Mouse (Mus musculus) liver, embryonic 14.5 days (tissue): Measurements from ENCODE around the gene Dpm2. TPM values are rescaled to one million over a fixed set of nuclear protein-coding genes. Genes with fewer than 3 reads are reported as not detected.

ENCODE experiments used
- ATAC-seq: fragments of 200-750 bp; cut with Nextera tagmentation; 2 replicates; pipeline ENCODE4 v1.8.0; 2017; ENCODE audit warnings: moderate number of reproducible peaks, mild to moderate bottlenecking, moderate library complexity; ENCODE audit not compliant: insufficient read depth
- DNase-seq, 3 experiments: peaks; one replicate each; pipeline ENCODE4 v3.0.0-alpha.2; 2012 to 2013; ENCODE audit warnings: low read depth in 3 of 3, low spot score in 3 of 3
- H3K27ac ChIP-seq: fragments of 300-500 bp; sonication (generic); 2 replicates; pipeline ENCODE4 v1.5.1; 2014; ENCODE audit warnings: moderate library complexity, mild to moderate bottlenecking, control low read depth, inconsistent platforms
- H3K27me3 ChIP-seq: fragments of 300-500 bp; sonication (generic); 2 replicates; pipeline ENCODE4 v1.6.1; 2014; ENCODE audit warnings: mild to moderate bottlenecking, low read length, moderate library complexity; ENCODE audit not compliant: control insufficient read depth, insufficient read depth
- H3K36me3 ChIP-seq: fragments of 300-500 bp; sonication (generic); replicated peaks from 2 replicates; pipeline ENCODE4 v1.6.1; 2014; ENCODE audit warnings: low read depth; ENCODE audit not compliant: control insufficient read depth, insufficient read depth
- H3K4me1 ChIP-seq, 2 experiments: fragments of 200-500 bp in 1 of 2; fragments of 300-500 bp in 1 of 2; sonication (generic) in 1 of 2; replicated peaks; 2 replicates each; pipeline ENCODE4 v1.6.1; 2012 to 2014; ENCODE audit warnings: antibody characterized with exemption in 1 of 2, inconsistent platforms in 1 of 2, low read length in 1 of 2; ENCODE audit not compliant: control insufficient read depth in 2 of 2, insufficient read depth in 2 of 2
- H3K4me2 ChIP-seq: fragments of 300-500 bp; sonication (generic); 2 replicates; pipeline ENCODE4 v1.6.1; 2014; ENCODE audit warnings: low read depth, mild to moderate bottlenecking, control low read depth, moderate library complexity
- H3K4me3 ChIP-seq, 2 experiments: fragments of 200-500 bp in 1 of 2; fragments of 300-500 bp in 1 of 2; sonication (generic) in 1 of 2; 2 replicates each; pipeline ENCODE4 v1.5.1; 2012 to 2014; ENCODE audit warnings: low read depth in 2 of 2, low read length in 2 of 2, mild to moderate bottlenecking in 2 of 2, control low read depth in 1 of 2, inconsistent platforms in 1 of 2, moderate library complexity in 1 of 2; ENCODE audit not compliant: insufficient read depth in 1 of 2
- H3K9ac ChIP-seq: fragments of 300-500 bp; sonication (generic); replicated peaks from 2 replicates; pipeline ENCODE4 v1.6.1; 2014; ENCODE audit warnings: mild to moderate bottlenecking, control low read depth, moderate library complexity
- H3K9me3 ChIP-seq: fragments of 300-500 bp; sonication (generic); 2 replicates; pipeline ENCODE4 v1.6.1; 2016; ENCODE audit warnings: low read length, mixed read lengths; ENCODE audit not compliant: control insufficient read depth
- CTCF ChIP-seq: IDR thresholded peaks from 2 replicates; pipeline ENCODE4 v1.5.1; 2016; ENCODE audit warnings: antibody characterized with exemption, low read depth, control low read depth
- EP300 ChIP-seq: IDR thresholded peaks from 2 replicates; pipeline ENCODE4 v1.6.1; 2016; ENCODE audit warnings: antibody characterized with exemption, low read depth
- WGBS: fragments of 180-500 bp; shearing (Covaris S2); extraction: QIAGEN DNeasy Blood & Tissue Kit; methylation state at CpG from one replicate; pipeline ENCODE4 v1.1.7; 2014; ENCODE audit not compliant: insufficient replicate concordance; 5-methylcytosine and 5-hydroxymethylcytosine counted together
- polyA plus RNA-seq, 2 experiments: library from polyadenylated mRNA; depleted of rRNA in 1 of 2; stranded (reverse) in 1 of 2; unstranded in 1 of 2; fragments of >200 nt; fragmentation: Nextera tagmentation in 1 of 2; extraction: Ambion mirVana in 1 of 2; gene quantifications; 2 replicates each; pipeline versions ENCODE4 v1.2.1 to v1.2.3; 2012 to 2014

The Dpm2 gene
- polyA plus RNA-seq, 2 experiments = 53.5 to 53.6 TPM

- TF ChIP-seq EP300 = no peak
- TF ChIP-seq CTCF = no peak
- no peaks in the 10 kb centered on the region for H3K27me3 ChIP-seq
- WGBS = 74% methylated on average over 5 of the region's 5 CpGs
Observed at GRCm38 (mm10) chr2:32597699-32598098, 27.0 kb downstream of the Dpm2 start.

GRCm38 (mm10) chr2:32598506-32598905 lies 27.8 kb downstream of the Dpm2 start:
- WGBS = 74% methylated on average over 8 of the region's 8 CpGs
- ATAC-seq = no peak
- no peak for DNase-seq
- Histone ChIP-seq H3K9me3 (no peaks in the 10 kb centered on the region), H3K9ac (no peak overlapping the region), H3K4me3 (no peak overlapping the region), H3K36me3 (no peaks in the 10 kb centered on the region), H3K27me3 (no peaks in the 10 kb centered on the region), H3K4me2 (no peak overlapping the region), H3K4me1 (peaks cover 8 to 13% of the 10 kb centered on the region in 2 experiments), H3K27ac (no peak overlapping the region)
- TF ChIP-seq CTCF = no peak
- no peak for TF ChIP-seq EP300

More at GRCm38 (mm10) chr2:32597699-32598098, 27.0 kb downstream of the Dpm2 start:
- peaks cover 8 to 13% of the 10 kb centered on the region in 2 experiments for H3K4me1 ChIP-seq
- H3K9me3 ChIP-seq = no peaks in the 10 kb centered on the region
- no peak overlapping the region for H3K9ac ChIP-seq
- H3K27ac ChIP-seq = no peak overlapping the region
- H3K4me3 ChIP-seq = no peak overlapping the region
- DNase-seq = no peak
- no peak overlapping the region for H3K4me2 ChIP-seq
- ATAC-seq = no peak
- H3K36me3 ChIP-seq = no peaks in the 10 kb centered on the region

GRCm38 (mm10) chr2:32599409-32599808 lies 28.8 kb downstream of the Dpm2 start, which contains the start of gene St6galnac6:
St6galnac6 (plus strand) TSS chr2:32599709.
- Histone ChIP-seq H3K36me3 (no peaks in the 10 kb centered on the region), H3K9ac (no peak within 1 kb of the TSS), H3K27me3 (no peaks in the 10 kb centered on the region), H3K4me1 (peaks cover 8 to 13% of the 10 kb centered on the region in 2 experiments), H3K27ac (no peak within 1 kb of the TSS), H3K4me3 (no peak within 1 kb of the TSS), H3K4me2 (no peak within 1 kb of the TSS), H3K9me3 (no peaks in the 10 kb centered on the region)
- ATAC-seq (no peak), DNase-seq (no peak)
- WGBS = 78% methylated on average over 3 of the region's 3 CpGs
- no peak for TF ChIP-seq CTCF
- TF ChIP-seq EP300 = no peak

- peak overlapping the region; percentile 72 for H3K4me2 ChIP-seq
- peak; percentile 83 for TF ChIP-seq CTCF
- no peak for TF ChIP-seq EP300
- ATAC-seq = peak; percentile 77
- DNase-seq = peak; percentile 70 to 75 (median 74)
- 30% methylated on average over 8 of the region's 8 CpGs for WGBS
- no peak overlapping the region for H3K27ac ChIP-seq
- H3K4me1 ChIP-seq = peaks cover 10 to 16% of the 10 kb centered on the region in 2 experiments
- no peaks in the 10 kb centered on the region for H3K9me3 ChIP-seq
- no peak overlapping the region for H3K9ac ChIP-seq
- no peak overlapping the region for H3K4me3 ChIP-seq
- H3K36me3 ChIP-seq = no peaks in the 10 kb centered on the region
- no peaks in the 10 kb centered on the region for H3K27me3 ChIP-seq
Observed at GRCm38 (mm10) chr2:32601417-32602065, 30.9 kb downstream of the Dpm2 start.

GRCm38 (mm10) chr2:32602600-32603054 lies 32.0 kb downstream of the Dpm2 start:
- 0% methylated on average over 11 of the region's 11 CpGs for WGBS
- no peak overlapping the region for H3K27ac ChIP-seq
- peaks cover 11 to 17% of the 10 kb centered on the region in 2 experiments for H3K4me1 ChIP-seq

More at GRCm38 (mm10) chr2:32602600-32603054, 32.0 kb downstream of the Dpm2 start:
- Histone ChIP-seq H3K9me3 (no peaks in the 10 kb centered on the region), H3K36me3 (no peaks in the 10 kb centered on the region), H3K4me2 (peak overlapping the region; percentile 72), H3K9ac (peak overlapping the region; percentile 40), H3K27me3 (no peaks in the 10 kb centered on the region), H3K4me3 (peak overlapping the region; percentile 50 to 63)
- TF ChIP-seq CTCF (peak; percentile 96), EP300 (no peak)
- peak; percentile 52 for ATAC-seq
- DNase-seq = peak in 1 of 3 experiments; percentile 70
